Mouse (Mus musculus) lung, adult 2 months (tissue): Measurements from ENCODE around the gene Mtx1. TPM values are rescaled to one million over a fixed set of nuclear protein-coding genes. Genes with fewer than 3 reads are reported as not detected.

Source experiments
- DNase-seq: peaks from one replicate; pipeline ENCODE4 v3.0.0; 2022
- H3K4me1 ChIP-seq: fragments of 200-500 bp; 2 replicates; pipeline ENCODE4 v1.6.1; 2011; ENCODE audit warnings: low read length; ENCODE audit not compliant: control insufficient read depth, insufficient read depth
- H3K4me3 ChIP-seq: fragments of 200-500 bp; replicated peaks from 2 replicates; pipeline ENCODE3; 2011; ENCODE audit warnings: low read depth, mild to moderate bottlenecking, control low read depth, low read length; ENCODE audit errors: extremely low read depth
- CTCF ChIP-seq: fragments of 200-500 bp; IDR thresholded peaks from 2 replicates; pipeline ENCODE4 v1.5.1; 2011; ENCODE audit warnings: mild to moderate bottlenecking, low read length, control low read depth; ENCODE audit not compliant: insufficient read depth
- POLR2A ChIP-seq: fragments of 200-500 bp; IDR thresholded peaks from 2 replicates; pipeline ENCODE4 v1.6.1; 2011; ENCODE audit warnings: low read depth, mild to moderate bottlenecking, control low read depth, low read length, borderline replicate concordance; ENCODE audit errors: extremely low read depth
- WGBS: fragments of 180-500 bp; shearing (Covaris S2); methylation state at CpG from one replicate; pipeline ENCODE4 v1.1.7; 2018; 5-methylcytosine and 5-hydroxymethylcytosine counted together
- polyA plus RNA-seq: library from polyadenylated mRNA; depleted of rRNA; stranded (reverse); fragments of >200 nt; gene quantifications from 2 replicates; pipeline ENCODE4 v1.2.3, GENCODE M21; 2012

Gene Mtx1
- polyA plus RNA-seq, 1 experiment, result 107 TPM

DNA sequence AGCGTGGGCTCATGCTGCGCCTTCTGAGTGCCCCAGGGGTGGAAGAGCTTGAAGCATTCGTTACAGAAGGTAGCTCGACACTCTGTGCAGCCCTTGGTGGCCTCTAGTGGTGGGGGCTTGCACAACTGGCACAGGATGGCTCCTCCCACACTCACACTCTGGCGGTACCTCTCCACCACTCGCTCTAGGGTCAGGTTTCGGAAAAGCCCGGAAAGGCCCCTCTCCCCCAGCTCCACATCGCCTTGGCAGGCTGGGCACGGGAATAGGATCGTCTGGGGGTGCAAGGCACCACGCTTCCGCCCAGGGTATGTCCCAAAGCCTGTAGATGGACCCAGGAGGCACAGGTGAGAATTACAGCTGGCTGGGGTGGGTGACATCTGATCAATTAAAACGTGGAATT, 16.7 kb upstream of the Mtx1 start:
- Histone ChIP-seq H3K4me3 (no peak overlapping the region), H3K4me1 (peaks cover 8% of the 10 kb centered on the region; the same call in 1 of the 2 replicates)
- TF ChIP-seq CTCF, result peak; percentile 55; the same call in 1 of the 2 replicates
- no peak for TF ChIP-seq POLR2A
- peak; percentile 64 for DNase-seq
- 29% methylated on average over 14 of the region's 14 CpGs for WGBS

DNA sequence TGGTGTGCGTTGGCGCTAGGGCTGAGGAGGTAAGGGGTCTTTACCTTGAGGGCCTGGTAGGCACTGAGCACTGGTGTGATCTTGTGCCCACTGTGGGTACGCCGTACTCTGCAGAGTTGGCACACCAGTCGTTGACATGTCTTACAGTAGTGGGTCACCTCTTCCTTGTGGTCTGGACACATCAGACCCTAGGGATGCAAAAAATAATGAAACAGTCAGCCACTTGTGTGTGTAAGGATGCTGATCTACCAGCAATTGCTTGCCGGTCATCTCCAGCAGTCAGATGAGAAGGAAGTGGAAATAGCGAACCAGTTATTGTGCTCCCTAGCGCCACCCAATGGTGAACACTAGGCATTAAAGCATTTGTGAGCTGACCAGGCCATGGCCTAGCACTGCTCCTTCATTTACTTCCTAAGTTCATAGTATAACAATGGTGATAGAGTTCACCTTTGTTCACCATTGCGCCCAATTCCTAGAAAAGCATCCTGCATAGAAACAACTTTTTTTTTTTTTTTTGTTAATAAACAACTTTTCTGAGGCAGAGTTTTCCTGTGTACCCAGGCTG, 15.5 kb upstream of the Mtx1 start:
- peak; percentile 78 for TF ChIP-seq CTCF
- no peak for TF ChIP-seq POLR2A
- DNase-seq, result peak; percentile 66
- H3K4me1 ChIP-seq, result peaks cover 8% of the 10 kb centered on the region; the same call in 1 of the 2 replicates
- H3K4me3 ChIP-seq, result no peak overlapping the region
- 65% methylated on average over 9 of the region's 9 CpGs for WGBS

GRCm38 (mm10) chr3:89238494-89238893, 11.6 kb upstream of the Mtx1 start:
- TF ChIP-seq POLR2A, result no peak
- no peak for TF ChIP-seq CTCF
- no peak overlapping the region for H3K4me3 ChIP-seq
- WGBS, result 40% methylated on average over 12 of the region's 12 CpGs

GRCm38 (mm10) chr3:89237682-89238081, 10.8 kb upstream of the Mtx1 start:
- peaks cover 9% of the 10 kb centered on the region; the same call in 1 of the 2 replicates for H3K4me1 ChIP-seq
- 71% methylated on average over 21 of the region's 21 CpGs for WGBS
- no peak for DNase-seq
- TF ChIP-seq CTCF (no peak), POLR2A (no peak)
- H3K4me3 ChIP-seq, result no peak overlapping the region

More at GRCm38 (mm10) chr3:89238494-89238893, 11.6 kb upstream of the Mtx1 start:
- DNase-seq, result peak; percentile 36
- H3K4me1 ChIP-seq, result peaks cover 6% of the 10 kb centered on the region; the same call in 1 of the 2 replicates

DNA sequence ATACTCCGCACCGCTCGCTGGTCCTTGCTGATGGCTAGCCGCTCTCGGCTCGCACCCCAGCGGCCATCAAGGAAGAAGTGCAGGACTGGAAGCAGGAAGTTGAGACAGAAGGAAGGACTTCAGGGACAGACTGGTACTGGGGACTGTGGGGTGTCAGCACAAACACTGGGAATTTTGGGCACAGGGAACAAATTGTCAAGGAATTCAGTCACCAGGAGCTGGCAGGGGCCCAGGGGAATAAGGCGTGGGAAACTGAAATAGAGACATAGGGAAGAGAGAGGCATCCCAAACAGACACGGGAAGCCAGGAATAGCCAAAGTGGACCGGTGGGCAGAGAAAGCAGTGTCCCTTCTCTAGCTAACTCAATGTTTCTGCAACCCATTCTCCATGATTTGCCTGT, 9.6 kb upstream of the Mtx1 start:
- 87% methylated on average over 10 of the region's 10 CpGs for WGBS
- H3K4me3 ChIP-seq, result no peak overlapping the region
- H3K4me1 ChIP-seq, result peaks cover 9% of the 10 kb centered on the region; the same call in 1 of the 2 replicates
- TF ChIP-seq CTCF (no peak), POLR2A (no peak)
- DNase-seq, result no peak

DNA sequence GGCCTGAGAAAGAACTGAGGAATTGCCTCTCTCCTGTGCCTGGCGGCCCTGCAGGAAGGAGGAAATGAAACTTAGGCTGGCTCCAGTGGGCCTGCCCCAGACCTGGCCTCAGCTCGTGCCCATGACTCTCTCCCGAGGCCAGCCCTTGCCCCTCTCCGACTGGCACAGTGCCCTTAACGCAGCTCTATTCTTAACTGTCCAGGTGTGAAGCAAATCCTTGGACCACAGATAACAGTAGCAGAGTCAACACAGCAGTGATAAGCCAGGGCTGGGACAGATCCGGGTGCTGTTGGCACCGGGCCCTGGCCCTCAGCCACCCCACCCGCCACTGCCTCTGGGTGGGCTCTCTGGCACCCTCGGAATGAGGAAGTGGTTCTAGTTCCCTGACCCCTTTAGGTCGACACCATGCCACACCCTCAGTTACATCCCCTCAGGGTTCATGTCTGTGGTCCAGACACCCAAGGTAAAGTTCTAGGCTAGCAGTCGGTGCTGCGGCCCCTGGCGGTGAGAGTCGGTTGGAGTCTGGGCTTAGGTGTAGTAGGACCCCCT, 6.7 kb upstream of the Mtx1 start:
- Histone ChIP-seq H3K4me3 (no peak overlapping the region), H3K4me1 (peaks cover 9% of the 10 kb centered on the region; the same call in 1 of the 2 replicates)
- TF ChIP-seq POLR2A, result 0 out of 2 replicates have a peak, but pooled peaks have one; percentile 11
- TF ChIP-seq CTCF, result peak; percentile 13; the same call in 1 of the 2 replicates
- DNase-seq, result no peak
- 27% methylated on average over 14 of the region's 14 CpGs for WGBS

DNA sequence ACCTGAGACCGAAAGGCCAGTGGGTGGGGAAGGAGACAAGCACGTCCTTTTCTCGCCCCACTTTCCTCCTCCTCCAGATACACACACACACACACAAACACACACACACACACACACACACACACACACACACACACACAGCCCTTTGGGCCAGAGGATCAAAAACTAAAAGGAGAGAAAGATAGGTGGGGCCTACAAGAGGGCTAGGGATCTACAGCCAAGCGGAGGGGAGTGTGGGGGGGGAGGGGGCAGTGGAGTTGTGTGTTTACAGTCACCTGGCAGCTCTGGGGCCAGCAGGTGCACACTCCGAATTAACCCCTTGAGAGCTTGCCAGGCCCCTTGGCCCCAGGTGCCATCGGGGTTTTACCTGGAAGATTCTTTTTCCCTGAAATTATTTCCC, 5.7 kb upstream of the Mtx1 start:
- TF ChIP-seq CTCF, result no peak
- TF ChIP-seq POLR2A, result peak; percentile 42; the same call in 1 of the 2 replicates
- DNase-seq, result no peak
- WGBS, result 47% methylated on average over 6 of the region's 6 CpGs
- H3K4me1 ChIP-seq, result peaks cover 11% of the 10 kb centered on the region; the same call in 1 of the 2 replicates
- H3K4me3 ChIP-seq, result peak overlapping the region; percentile 15

- Histone ChIP-seq H3K4me3 (peak overlapping the region; percentile 26), H3K4me1 (peaks cover 13% of the 10 kb centered on the region; the same call in 1 of the 2 replicates)
- 56% methylated on average over 16 of the region's 16 CpGs for WGBS
- TF ChIP-seq POLR2A (no peak), CTCF (no peak)
- DNase-seq, result peak; percentile 28
These were observed 4.9 kb upstream of the Mtx1 start for GRCm38 (mm10) chr3:89231772-89232275.

- 27% methylated on average over 7 of the region's 7 CpGs for WGBS
These were observed 4.5 kb upstream of the Mtx1 start for GRCm38 (mm10) chr3:89231345-89231744.

More at GRCm38 (mm10) chr3:89231345-89231744, 4.5 kb upstream of the Mtx1 start:
- TF ChIP-seq CTCF (no peak), POLR2A (no peak)
- no peak for DNase-seq
- peak overlapping the region; percentile 26 for H3K4me3 ChIP-seq
- peaks cover 13% of the 10 kb centered on the region; the same call in 1 of the 2 replicates for H3K4me1 ChIP-seq
